Mouse (Mus musculus): ENCODE measurements around the gene Polr3h. TPM values are rescaled to one million over a fixed set of nuclear protein-coding genes. Genes with fewer than 3 reads are reported as not detected.

The Polr3h gene
- polyA plus RNA-seq, 1 experiment from 2014 or later: 110 TPM

DNA sequence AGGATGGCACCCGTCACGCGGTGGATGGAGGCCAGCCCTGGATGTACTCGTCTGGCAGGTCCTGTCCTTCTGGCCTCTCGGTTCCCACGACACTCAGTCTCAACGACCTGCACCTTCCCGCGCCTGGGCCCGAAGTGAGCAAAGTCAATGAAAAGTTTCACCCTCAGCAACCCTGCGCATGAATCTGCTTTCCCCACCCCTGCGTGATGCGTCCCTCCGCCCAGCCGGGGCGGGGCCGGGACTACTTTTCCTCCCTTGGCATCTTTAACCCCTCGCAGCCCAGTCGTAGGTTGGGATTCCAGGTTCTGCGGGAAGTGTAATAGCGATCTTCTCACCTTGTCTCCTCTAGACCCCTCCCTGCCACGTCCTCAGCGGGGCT lies 67.9 kb downstream of the Polr3h start:
- Histone ChIP-seq H3K4me2 (ENCODE audit: low read length) (peak overlapping the region; percentile 96), H3K36me3 (ENCODE audit: control insufficient read depth, insufficient read depth, low read length) (0 out of 2 replicates have a peak, but pooled peaks cover 4% of the 10 kb centered on the region), H3K9me3 (replicated peaks; ENCODE audit: control insufficient read depth, low read length) (no peaks in the 10 kb centered on the region), H3K4me3 (ENCODE audit: low read depth, low read length) (peak overlapping the region; percentile 73), H3K27ac (ENCODE audit: low read depth, low read length) (peak overlapping the region; percentile 91), H3K9ac (ENCODE audit: low read length) (peak overlapping the region; percentile 86), H3K27me3 (replicated peaks; ENCODE audit: control insufficient read depth, insufficient read depth, low read length) (no peaks in the 10 kb centered on the region), H3K4me1 (ENCODE audit: control insufficient read depth, insufficient read depth, low read length) (peaks cover 7% of the 10 kb centered on the region)
- peak; percentile 93 for DNase-seq (ENCODE audit: low spot score)
- under 1% methylated on average over 23 of the region's 23 CpGs for WGBS
- 0 out of 2 replicates have a peak, but pooled peaks have one; percentile 1 for ATAC-seq

GRCm38 (mm10) chr15:81857724-81858116 lies 68.3 kb downstream of the Polr3h start:
- peaks cover 7% of the 10 kb centered on the region for H3K4me1 ChIP-seq (ENCODE audit: control insufficient read depth, insufficient read depth, low read length)
- WGBS: under 1% methylated on average over 33 of the region's 33 CpGs
- 0 out of 2 replicates have a peak, but pooled peaks cover 4% of the 10 kb centered on the region for H3K36me3 ChIP-seq (ENCODE audit: control insufficient read depth, insufficient read depth, low read length)
- peak overlapping the region; percentile 86 for H3K9ac ChIP-seq (ENCODE audit: low read length)
- H3K4me3 ChIP-seq (ENCODE audit: low read depth, low read length): peak overlapping the region; percentile 73
- peak overlapping the region; percentile 96 for H3K4me2 ChIP-seq (ENCODE audit: low read length)
- no peak for ATAC-seq
- no peaks in the 10 kb centered on the region for H3K27me3 ChIP-seq (replicated peaks; ENCODE audit: control insufficient read depth, insufficient read depth, low read length)
- peak overlapping the region; percentile 91 for H3K27ac ChIP-seq (ENCODE audit: low read depth, low read length)
- DNase-seq (ENCODE audit: low spot score): peak; percentile 41
- H3K9me3 ChIP-seq (replicated peaks; ENCODE audit: control insufficient read depth, low read length): no peaks in the 10 kb centered on the region

DNA sequence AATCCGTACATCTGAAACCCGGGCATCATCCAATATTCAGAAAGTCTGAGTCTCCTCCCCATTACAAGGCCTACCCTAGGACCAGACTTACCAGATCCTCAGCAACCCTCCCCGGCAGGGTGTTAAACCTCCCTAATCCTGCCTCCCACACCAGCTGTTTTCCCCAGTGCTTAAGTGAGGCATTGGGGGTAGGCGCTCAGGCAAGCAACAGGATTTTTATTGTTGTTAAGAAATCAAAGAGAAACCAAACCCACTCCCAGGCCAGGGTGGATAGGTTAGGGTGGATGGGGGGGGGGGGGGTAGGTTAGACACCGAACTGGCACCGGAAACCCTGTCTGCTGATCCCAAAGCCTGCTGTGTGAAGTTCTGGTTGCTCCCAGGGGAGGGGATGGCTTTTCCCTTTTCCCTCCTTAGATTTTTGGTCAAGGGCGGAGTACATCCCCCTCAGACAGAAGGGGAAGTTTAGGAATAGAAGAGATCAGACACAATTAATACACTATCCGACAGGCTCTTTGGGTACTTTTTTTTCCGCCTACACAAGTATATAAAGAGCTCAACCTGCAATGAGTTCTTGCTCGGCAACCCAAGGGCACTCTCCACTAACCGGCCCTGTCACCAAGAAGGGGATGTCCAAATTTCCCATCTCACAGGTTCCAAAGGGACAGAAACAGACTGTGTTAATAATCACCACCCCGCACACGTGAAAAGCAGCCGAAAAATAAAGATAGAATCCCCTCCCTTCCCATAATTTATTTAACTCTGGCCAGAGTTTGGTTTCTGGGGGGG lies 68.9 kb downstream of the Polr3h start:
- H3K27me3 ChIP-seq (replicated peaks; ENCODE audit: control insufficient read depth, insufficient read depth, low read length): no peaks in the 10 kb centered on the region
- no peak for ATAC-seq

GRCm38 (mm10) chr15:81856030-81856790 lies 69.8 kb downstream of the Polr3h start:
- Histone ChIP-seq H3K9me3 (replicated peaks; ENCODE audit: control insufficient read depth, low read length) (no peaks in the 10 kb centered on the region), H3K9ac (ENCODE audit: low read length) (peak overlapping the region; percentile 86), H3K27me3 (replicated peaks; ENCODE audit: control insufficient read depth, insufficient read depth, low read length) (no peaks in the 10 kb centered on the region), H3K4me1 (ENCODE audit: control insufficient read depth, insufficient read depth, low read length) (peaks cover 7% of the 10 kb centered on the region), H3K4me3 (ENCODE audit: low read depth, low read length) (peak overlapping the region; percentile 73), H3K4me2 (ENCODE audit: low read length) (peak overlapping the region; percentile 96), H3K27ac (ENCODE audit: low read depth, low read length) (peak overlapping the region; percentile 67), H3K36me3 (ENCODE audit: control insufficient read depth, insufficient read depth, low read length) (peaks cover 18% of the 10 kb centered on the region)
- DNase-seq (ENCODE audit: low spot score) (peak; percentile 96), ATAC-seq (peak; percentile 87)
- WGBS: 0% methylated on average over 28 of the region's 28 CpGs

More for the DNA sequence above, 68.9 kb downstream of the Polr3h start:
- Histone ChIP-seq H3K9ac (ENCODE audit: low read length) (peak overlapping the region; percentile 86), H3K4me2 (ENCODE audit: low read length) (peak overlapping the region; percentile 96), H3K9me3 (replicated peaks; ENCODE audit: control insufficient read depth, low read length) (no peaks in the 10 kb centered on the region), H3K36me3 (ENCODE audit: control insufficient read depth, insufficient read depth, low read length) (peaks cover 8% of the 10 kb centered on the region; the same call in 1 of the 2 replicates), H3K27ac (ENCODE audit: low read depth, low read length) (peak overlapping the region; percentile 91), H3K4me3 (ENCODE audit: low read depth, low read length) (peak overlapping the region; percentile 73), H3K4me1 (ENCODE audit: control insufficient read depth, insufficient read depth, low read length) (peaks cover 7% of the 10 kb centered on the region)
- WGBS: under 1% methylated on average over 14 of the region's 14 CpGs
- DNase-seq (ENCODE audit: low spot score): peak; percentile 31

- H3K4me2 ChIP-seq (ENCODE audit: low read length): no peak overlapping the region
- no peaks in the 10 kb centered on the region for H3K9me3 ChIP-seq (replicated peaks; ENCODE audit: control insufficient read depth, low read length)
- H3K4me1 ChIP-seq (ENCODE audit: control insufficient read depth, insufficient read depth, low read length): no peaks in the 10 kb centered on the region
- 88% methylated on average over 7 of the region's 7 CpGs for WGBS
- no peak overlapping the region for H3K9ac ChIP-seq (ENCODE audit: low read length)
- peaks cover 42% of the 10 kb centered on the region for H3K36me3 ChIP-seq (ENCODE audit: control insufficient read depth, insufficient read depth, low read length)
- no peaks in the 10 kb centered on the region for H3K27me3 ChIP-seq (replicated peaks; ENCODE audit: control insufficient read depth, insufficient read depth, low read length)
- H3K4me3 ChIP-seq (ENCODE audit: low read depth, low read length): no peak overlapping the region
- ATAC-seq: no peak
- H3K27ac ChIP-seq (ENCODE audit: low read depth, low read length): no peak overlapping the region
- no peak for DNase-seq (ENCODE audit: low spot score)
Measured at GRCm38 (mm10) chr15:81853081-81853480, 73.0 kb downstream of the Polr3h start.

DNA sequence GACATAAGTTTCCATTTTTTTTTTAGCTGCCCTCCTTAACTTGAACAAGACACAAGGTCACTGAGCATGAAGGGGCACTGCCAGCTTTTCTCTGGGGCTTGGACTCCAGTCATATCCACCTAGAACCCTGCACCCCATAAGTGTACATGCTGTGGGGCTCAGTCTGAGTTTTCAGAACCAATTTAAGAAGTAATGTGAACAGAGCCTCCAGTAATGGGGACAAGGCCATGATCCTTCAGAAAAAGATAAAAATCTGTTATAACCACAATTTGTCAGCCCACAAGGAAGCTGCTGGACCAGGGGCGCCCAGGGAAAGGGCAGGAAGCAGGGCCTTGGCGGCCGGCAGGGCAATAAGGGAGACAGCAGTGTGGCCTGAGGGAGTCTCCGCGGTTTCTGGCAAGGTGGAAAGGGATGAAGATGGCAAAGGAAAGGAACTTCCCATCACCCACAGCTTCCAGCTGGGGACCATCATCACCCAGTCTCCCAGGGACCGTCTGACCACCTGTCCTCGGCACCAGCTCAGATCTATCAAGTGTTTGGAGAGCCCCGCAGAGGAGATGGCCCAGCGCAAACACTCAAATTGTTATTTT lies 73.5 kb downstream of the Polr3h start:
- WGBS: 94% methylated on average over 9 of the region's 9 CpGs
- no peak for ATAC-seq
- H3K36me3 ChIP-seq (ENCODE audit: control insufficient read depth, insufficient read depth, low read length): peaks cover 47% of the 10 kb centered on the region

GRCm38 (mm10) chr15:81851375-81851774 lies 74.7 kb downstream of the Polr3h start:
- Histone ChIP-seq H3K4me3 (ENCODE audit: low read depth, low read length) (no peak overlapping the region), H3K9me3 (replicated peaks; ENCODE audit: control insufficient read depth, low read length) (no peaks in the 10 kb centered on the region), H3K9ac (ENCODE audit: low read length) (no peak overlapping the region), H3K36me3 (ENCODE audit: control insufficient read depth, insufficient read depth, low read length) (peaks cover 47% of the 10 kb centered on the region), H3K4me2 (ENCODE audit: low read length) (no peak overlapping the region), H3K4me1 (ENCODE audit: control insufficient read depth, insufficient read depth, low read length) (no peaks in the 10 kb centered on the region), H3K27ac (ENCODE audit: low read depth, low read length) (no peak overlapping the region), H3K27me3 (replicated peaks; ENCODE audit: control insufficient read depth, insufficient read depth, low read length) (no peaks in the 10 kb centered on the region)
- ATAC-seq: no peak
- DNase-seq (ENCODE audit: low spot score): no peak
- 97% methylated on average over 15 of the region's 15 CpGs for WGBS

More for the DNA sequence above, 73.5 kb downstream of the Polr3h start:
- no peaks in the 10 kb centered on the region for H3K27me3 ChIP-seq (replicated peaks; ENCODE audit: control insufficient read depth, insufficient read depth, low read length)
- H3K27ac ChIP-seq (ENCODE audit: low read depth, low read length): no peak overlapping the region
- DNase-seq (ENCODE audit: low spot score): no peak
- no peaks in the 10 kb centered on the region for H3K9me3 ChIP-seq (replicated peaks; ENCODE audit: control insufficient read depth, low read length)
- no peak overlapping the region for H3K4me3 ChIP-seq (ENCODE audit: low read depth, low read length)
- no peaks in the 10 kb centered on the region for H3K4me1 ChIP-seq (ENCODE audit: control insufficient read depth, insufficient read depth, low read length)
- H3K4me2 ChIP-seq (ENCODE audit: low read length): no peak overlapping the region
- H3K9ac ChIP-seq (ENCODE audit: low read length): no peak overlapping the region

DNA sequence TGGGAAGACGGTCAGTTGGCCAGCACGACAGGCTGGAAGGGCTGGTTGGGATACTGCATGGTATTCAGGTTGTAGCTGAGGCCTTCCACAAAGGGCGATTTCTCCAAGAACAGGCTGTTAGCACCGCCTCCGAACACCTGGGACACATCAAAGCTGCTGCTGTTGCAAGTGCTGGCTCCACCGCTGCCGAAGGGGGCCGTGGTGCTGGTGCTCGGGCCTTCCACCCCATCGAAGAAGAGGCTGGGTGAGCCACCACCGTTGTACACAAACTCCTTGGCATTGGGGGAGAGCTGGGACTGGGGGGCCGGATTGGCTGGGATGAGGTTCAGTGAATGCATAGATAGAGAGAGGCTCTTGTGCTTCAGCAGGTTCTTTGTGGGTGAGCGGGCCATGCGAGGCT lies 75.3 kb downstream of the Polr3h start:
- H3K4me2 ChIP-seq (ENCODE audit: low read length): no peak overlapping the region
- H3K27ac ChIP-seq (ENCODE audit: low read depth, low read length): no peak overlapping the region
- H3K9me3 ChIP-seq (replicated peaks; ENCODE audit: control insufficient read depth, low read length): no peaks in the 10 kb centered on the region
- no peaks in the 10 kb centered on the region for H3K27me3 ChIP-seq (replicated peaks; ENCODE audit: control insufficient read depth, insufficient read depth, low read length)
- H3K4me1 ChIP-seq (ENCODE audit: control insufficient read depth, insufficient read depth, low read length): no peaks in the 10 kb centered on the region
- peaks cover 47% of the 10 kb centered on the region for H3K36me3 ChIP-seq (ENCODE audit: control insufficient read depth, insufficient read depth, low read length)
- ATAC-seq (no peak), DNase-seq (ENCODE audit: low spot score) (no peak)
- WGBS: 88% methylated on average over 14 of the region's 14 CpGs
- no peak overlapping the region for H3K9ac ChIP-seq (ENCODE audit: low read length)
- H3K4me3 ChIP-seq (ENCODE audit: low read depth, low read length): no peak overlapping the region
